Mouse (Mus musculus): ENCODE data around the gene Fes. TPM values are rescaled to one million over a fixed set of nuclear protein-coding genes. Genes with fewer than 3 reads are reported as not detected.
A peak's percentile ranks its signal among the peaks of the same experiment; 100 is the strongest.

The Fes gene
- total RNA-seq, 2 experiments from 2014 or later = 117 to 158 TPM

DNA sequence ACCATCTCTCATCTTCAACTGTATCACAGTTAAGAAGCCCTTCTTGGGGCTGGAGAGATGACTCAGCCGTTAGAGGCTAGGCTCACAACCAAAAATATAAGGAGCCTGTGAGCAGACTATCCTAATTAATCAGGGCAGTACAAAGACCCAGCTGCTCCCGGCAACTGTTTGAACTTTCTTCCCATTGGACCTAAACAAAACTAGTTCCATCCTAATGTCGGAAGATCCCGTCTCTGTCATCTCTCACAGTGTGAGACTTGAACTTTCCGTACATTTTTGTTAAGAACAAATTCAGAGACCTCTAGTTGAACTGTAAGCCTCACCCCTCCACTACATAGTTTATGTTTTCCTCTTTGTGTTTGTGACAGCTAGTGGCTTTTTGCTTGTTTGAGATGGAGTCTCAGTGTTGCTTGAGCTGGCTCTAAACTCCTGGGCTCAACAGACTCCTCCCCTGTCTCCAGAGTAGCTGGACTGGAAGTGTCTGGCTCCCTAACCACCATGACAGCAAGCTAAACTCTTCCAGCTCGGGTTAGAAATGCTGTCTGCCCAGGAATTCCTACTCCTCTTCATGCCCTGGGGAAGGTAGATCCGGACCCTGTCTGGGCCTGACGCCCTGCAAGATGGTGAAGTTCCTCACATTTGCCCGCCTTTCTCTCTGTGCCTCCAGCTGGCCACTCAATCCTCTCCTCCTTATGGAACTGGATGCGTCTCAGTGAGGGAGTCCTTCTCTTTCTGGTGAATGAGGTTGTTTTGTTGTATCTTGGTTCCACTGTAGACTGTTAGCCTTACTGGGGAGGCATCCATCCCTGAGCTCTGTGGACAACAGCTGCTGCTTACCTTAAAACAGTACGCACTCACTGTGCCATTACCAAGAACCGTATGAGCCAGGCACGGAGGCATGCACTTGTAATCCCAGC, 39.8 kb downstream of the Fes start:
- no peak for ATAC-seq (replicated peaks; ENCODE audit: poor library complexity)

DNA sequence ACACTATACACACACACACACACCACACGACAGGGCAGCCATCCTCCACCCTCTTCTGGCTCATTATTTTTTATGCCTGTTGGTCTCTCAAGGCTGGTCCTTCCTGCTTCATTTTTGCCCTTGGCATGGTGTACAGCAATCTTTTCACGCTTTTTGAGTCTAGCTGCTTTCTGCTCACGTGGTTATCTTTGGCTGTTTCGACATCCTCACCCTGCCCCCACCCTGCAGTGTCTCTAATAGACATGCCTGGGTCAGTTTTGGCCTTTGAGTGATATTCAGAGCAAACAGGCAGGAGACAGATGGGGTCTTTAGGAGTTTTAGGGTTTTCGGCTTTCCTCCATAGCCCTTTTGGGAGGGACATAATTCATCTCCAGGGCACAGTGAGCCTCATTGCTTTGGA, 40.9 kb downstream of the Fes start:
- ATAC-seq (replicated peaks; ENCODE audit: poor library complexity) = no peak

DNA sequence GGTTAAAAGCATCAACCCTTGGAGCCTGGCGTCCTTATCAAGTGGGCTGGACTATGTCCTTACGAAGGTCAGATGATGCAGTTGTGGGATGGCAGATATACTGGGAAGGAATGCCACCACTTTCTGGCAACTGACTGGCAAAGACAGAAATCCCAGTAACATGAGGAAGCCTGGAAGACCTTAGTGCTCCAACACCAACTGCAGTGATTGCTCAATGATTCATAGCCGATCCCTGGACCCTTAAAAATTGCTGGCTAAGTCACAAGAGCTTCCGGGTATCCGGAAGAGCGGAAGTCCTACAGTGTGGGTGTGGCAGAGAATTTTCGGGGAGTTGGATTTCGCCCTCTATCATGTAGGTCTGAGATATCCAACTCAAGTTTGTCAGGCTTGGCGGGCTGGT, 41.6 kb downstream of the Fes start:
- ATAC-seq (replicated peaks; ENCODE audit: poor library complexity) = no peak

DNA sequence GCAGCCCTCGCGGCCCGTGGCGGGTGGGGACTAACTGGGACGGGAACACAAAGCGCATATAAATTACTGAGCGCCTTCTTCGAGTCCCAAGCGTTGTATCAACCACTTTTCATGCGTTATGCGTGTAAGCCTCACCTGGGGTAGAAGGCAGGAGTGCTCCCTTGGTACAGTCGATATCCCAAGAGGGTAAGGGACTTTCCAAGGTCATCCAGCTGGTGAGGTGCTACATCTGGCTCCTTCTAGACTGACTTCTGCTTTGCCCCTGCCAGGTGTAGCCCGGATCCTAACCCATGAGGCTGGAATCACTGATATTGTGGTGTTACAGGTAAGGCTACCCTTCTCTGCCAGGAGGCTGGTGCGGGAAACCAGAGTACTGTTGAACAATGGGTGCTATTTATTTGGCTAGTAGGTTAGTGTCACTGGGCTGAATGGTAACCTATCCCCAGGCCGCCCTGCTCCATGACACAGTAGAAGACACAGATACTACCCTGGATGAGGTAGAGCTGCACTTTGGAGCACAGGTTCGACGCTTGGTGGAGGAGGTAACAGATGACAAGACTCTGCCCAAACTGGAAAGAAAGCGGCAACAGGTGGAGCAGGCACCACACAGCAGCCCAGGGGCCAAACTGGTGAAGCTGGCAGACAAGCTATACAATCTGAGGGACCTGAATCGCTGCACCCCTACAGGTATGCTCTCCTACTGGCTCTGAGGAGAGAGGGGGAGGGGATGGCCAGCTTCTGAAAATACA, 44.3 kb downstream of the Fes start:
- ATAC-seq (replicated peaks; ENCODE audit: poor library complexity) = no peak

DNA sequence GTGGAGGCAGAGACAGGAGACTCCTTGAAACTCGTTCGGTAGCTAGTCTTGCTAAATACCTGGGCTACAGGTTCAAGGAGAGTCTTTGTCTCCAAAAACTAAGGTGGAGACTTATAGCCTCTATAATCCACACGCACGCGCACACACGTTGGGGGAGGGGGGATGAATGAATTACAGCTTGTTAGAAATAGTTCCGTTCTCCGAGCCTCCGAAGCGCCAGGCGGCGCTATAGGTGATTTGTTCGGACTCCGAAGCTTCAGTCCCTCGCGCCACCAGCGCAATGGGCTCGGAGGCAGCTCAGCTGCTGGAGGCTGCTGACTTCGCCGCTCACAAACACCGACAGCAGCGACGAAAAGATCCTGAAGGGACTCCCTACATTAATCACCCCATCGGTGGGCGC, 44.9 kb downstream of the Fes start, which contains the start of gene Hddc3:
Hddc3 (plus strand) TSS at position 247 of the 400 bp plus-strand sequence.
- ATAC-seq (replicated peaks; ENCODE audit: poor library complexity) = peak; percentile 71

DNA sequence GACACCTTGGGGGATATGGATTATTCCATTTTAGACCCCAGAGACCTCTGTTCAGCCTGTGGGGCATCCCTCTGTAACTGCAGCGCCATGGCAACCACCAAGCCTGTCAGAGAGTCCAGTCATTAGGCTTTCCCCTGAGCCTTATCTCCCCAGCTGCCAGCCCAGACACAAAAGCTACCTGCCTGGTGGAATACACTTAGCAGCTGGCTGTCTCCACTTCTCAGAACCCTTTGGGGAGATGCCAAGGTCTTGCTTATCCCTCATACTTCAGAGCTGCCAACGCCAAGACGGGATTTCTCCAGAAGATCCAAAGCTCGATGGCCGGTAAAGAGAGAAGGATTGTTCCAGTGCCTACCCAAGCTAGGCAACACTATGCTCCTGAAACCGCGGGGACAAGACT, 46.0 kb downstream of the Fes start:
- no peak for ATAC-seq (replicated peaks; ENCODE audit: poor library complexity)

DNA sequence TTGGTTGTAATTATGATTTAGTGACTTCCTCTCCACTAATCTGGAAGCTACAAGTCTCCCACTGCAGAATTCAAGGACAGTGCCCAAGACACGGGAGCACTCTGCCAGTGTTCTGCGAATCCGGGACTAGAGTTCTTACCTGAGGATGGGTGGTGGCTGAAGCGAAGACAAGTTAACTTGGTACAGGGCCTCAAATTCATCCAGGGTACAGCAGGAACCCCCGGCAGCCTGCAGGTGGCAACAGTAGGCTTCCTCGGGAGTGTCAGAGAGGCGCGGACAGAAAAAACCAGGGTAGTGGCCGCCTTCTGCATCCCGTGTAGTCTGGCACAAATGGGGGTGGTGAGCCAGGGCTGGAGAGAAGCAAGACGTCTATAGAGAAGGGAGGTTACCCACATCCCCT, 47.0 kb downstream of the Fes start, which contains the start of gene Unc45a:
Unc45a (minus strand) TSS at position 213 of the 400 bp plus-strand sequence.
- peak; percentile 59 for ATAC-seq (replicated peaks; ENCODE audit: poor library complexity)

DNA sequence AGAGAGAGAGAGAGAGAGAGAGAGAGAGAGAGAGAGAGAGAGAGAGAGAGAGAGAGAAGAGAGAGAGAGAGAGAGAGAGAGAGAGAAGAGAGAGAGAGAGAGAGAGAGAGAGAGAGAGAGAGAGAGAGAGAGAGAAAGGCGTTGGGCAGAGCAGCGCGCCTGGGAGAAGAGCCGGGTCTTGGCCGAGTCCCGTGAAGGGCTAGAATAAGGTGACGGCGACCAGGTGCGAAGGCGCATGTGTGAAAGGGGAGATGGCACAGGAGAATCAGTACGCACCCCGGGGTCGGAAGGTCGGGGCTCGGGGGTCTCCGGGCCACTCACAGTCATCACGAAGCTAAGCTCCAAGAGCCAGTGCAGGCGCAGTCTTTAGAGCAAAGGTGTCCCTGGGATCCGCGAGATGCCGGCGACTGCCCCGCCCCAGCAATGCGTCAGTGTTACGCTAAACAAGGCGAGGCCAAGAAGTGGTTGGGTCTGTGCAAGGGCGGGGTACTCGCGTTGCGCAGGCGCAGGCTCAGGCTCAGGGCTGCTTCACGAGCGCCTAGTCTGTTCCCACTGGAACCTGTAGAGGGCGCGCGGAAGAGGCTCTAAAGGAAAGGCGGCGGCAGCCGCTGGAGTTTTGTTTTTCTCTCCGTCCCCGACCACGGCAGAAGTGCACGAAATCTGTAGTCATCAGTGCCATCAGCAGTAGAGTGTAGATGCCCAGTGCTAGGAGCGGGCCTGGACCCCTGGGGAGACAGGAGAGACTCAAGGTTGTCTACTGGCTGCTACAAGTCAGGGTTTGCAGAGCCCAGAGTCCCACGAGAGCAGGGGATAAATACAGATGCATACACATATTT, 47.7 kb downstream of the Fes start:
- ATAC-seq (replicated peaks; ENCODE audit: poor library complexity) = peak; percentile 83

DNA sequence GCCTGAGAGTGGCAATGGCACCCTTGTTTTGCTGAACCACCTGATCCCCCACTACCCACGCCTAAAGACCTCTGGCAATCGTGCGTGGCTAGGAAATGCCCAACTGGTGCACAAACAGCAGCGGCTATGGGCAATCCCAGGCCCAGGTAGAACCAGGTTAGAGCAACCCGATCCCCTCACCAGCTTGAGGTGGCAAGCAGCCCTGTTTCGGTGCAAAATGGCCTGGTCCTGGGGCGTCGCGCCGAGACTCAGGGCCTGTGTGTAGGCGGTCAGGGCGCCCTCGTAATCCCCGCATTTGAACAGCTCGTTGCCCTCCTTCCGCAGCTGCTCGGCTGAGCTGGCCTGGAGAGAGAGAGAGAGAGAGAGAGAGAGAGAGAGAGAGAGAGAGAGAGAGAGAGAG, 48.4 kb downstream of the Fes start:
- ATAC-seq (replicated peaks; ENCODE audit: poor library complexity) = no peak

DNA sequence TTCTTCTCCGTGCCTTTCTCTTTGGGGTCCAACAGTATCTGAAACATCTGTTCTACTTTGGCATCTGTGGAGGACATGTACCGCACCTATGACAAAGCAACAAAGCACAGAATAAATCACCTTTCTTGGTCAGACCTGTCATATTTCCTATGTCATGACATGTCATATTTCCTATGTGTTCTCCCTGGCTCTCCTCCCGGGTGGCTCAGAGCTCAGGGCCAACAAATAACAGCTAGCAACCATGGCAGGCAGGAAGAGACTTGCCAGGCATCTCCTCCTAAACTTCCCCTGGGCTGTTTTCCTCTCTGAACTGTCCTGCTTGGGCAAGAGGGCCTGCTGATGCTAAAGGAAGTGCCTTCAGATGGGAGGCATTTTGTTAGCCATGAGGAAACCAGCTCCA, 50.8 kb downstream of the Fes start:
- no peak for ATAC-seq (replicated peaks; ENCODE audit: poor library complexity)

DNA sequence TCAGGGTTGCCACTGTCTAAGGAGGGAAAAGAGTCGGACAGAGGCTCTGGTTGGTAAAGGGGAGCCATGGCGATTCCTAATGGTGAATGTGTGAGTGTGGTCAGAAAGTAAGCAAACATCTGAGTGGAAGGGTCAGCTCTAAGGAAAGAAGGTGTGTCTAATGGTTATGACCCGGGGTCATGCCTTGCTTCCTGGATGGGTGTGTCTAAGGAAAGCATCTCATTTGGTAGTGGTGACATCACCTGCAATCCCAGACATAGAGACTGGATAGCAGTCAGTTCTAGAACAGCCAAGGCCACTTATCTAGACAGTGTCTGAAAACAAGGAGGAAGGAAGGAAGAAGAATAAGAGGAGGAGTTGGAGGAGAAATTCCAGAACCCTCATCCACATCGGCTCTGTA, 52.9 kb downstream of the Fes start:
- no peak for ATAC-seq (replicated peaks; ENCODE audit: poor library complexity)

DNA sequence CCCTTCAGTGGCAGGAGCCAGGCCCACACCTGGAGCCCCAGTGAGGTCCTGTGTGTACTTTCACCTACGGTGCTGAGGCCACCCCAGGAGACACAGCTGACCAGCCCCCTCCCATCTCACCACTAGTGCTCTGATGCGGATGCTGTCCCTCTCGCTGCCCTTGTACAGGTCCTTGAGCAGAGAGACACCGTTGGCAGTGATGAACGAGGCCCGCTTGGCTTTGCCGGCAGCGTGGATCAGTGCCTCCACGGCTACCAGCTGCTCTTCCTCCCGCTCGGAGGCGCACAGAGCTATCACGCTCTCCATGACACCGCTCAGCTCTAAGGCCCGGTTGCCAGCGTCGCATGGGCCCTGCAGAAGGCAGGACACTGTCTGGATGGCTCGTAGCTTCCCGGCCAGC, 56.3 kb downstream of the Fes start:
- no peak for ATAC-seq (replicated peaks; ENCODE audit: poor library complexity)

DNA sequence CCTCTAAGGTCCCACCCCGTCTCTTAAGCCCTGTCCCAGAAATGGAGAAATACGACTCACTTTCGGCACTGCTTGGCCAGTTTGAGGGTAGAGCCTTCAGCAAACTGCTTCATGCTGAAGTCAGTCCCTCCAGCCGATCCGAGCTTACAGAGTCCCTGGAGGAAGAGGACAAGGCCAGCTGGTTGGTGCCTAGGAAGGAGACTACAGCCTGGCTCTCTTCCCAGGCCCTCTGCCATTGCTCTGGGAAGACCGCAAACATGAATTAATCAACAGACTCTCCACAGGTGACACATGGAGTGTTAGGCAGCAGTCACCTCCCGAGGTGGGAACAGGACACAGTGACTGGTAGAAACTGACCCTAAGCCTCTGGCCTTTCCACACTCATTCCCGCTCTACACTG, 57.5 kb downstream of the Fes start:
- no peak for ATAC-seq (replicated peaks; ENCODE audit: poor library complexity)

Other genes starting within 250 kb of the Fes start
- 6.6 and 7.7 TPM in 2 replicates for gene Sema4b, start 201.1 kb downstream of the Fes start, total RNA-seq (2015)
- gene Sema4b, start 201.1 kb downstream of the Fes start, total RNA-seq (2017) = 5.3 and 8.1 TPM in 2 replicates
- 65.0 and 67.2 TPM in 2 replicates for gene Cib1, start 155.1 kb downstream of the Fes start, total RNA-seq (2015)
- 32.7 and 43.8 TPM in 2 replicates for gene Cib1, start 155.1 kb downstream of the Fes start, total RNA-seq (2017)
- 7.1 TPM in 2 replicates for gene Gdpgp1, start 155.1 kb downstream of the Fes start, total RNA-seq (2015)
- 2.0 and 2.4 TPM in 2 replicates for gene Gdpgp1, start 155.1 kb downstream of the Fes start, total RNA-seq (2017)
- 1.5 TPM in 1 of 2 replicates, not detected in the other for gene Ttll13, start 141.6 kb downstream of the Fes start, total RNA-seq (2015)
- gene Ttll13, start 141.6 kb downstream of the Fes start, total RNA-seq (2017) = not detected in 2 replicates
- gene Ngrn, start 126.7 kb downstream of the Fes start, total RNA-seq (2015) = 27.6 and 29.4 TPM in 2 replicates
- gene Ngrn, start 126.7 kb downstream of the Fes start, total RNA-seq (2017) = 24.6 and 25.9 TPM in 2 replicates
- gene Vps33b, start 118.3 kb downstream of the Fes start, total RNA-seq (2015) = 29.0 and 39.9 TPM in 2 replicates
- 19.7 and 32.0 TPM in 2 replicates for gene Vps33b, start 118.3 kb downstream of the Fes start, total RNA-seq (2017)
- 94.9 and 96.2 TPM in 2 replicates for gene Prc1, start 93.5 kb downstream of the Fes start, total RNA-seq (2015)
- gene Prc1, start 93.5 kb downstream of the Fes start, total RNA-seq (2017) = 152 and 153 TPM in 2 replicates
- gene Rccd1, start 63.5 kb downstream of the Fes start, total RNA-seq (2015) = 11.3 and 17.7 TPM in 2 replicates
- 14.3 and 21.4 TPM in 2 replicates for gene Rccd1, start 63.5 kb downstream of the Fes start, total RNA-seq (2017)
- gene Unc45a, start 46.9 kb downstream of the Fes start, total RNA-seq (2015) = 5.4 TPM in 2 replicates
- gene Unc45a, start 46.9 kb downstream of the Fes start, total RNA-seq (2017) = 15.6 and 16.6 TPM in 2 replicates
- gene Hddc3, start 44.8 kb downstream of the Fes start, total RNA-seq (2015) = 15.1 and 20.4 TPM in 2 replicates
- gene Hddc3, start 44.8 kb downstream of the Fes start, total RNA-seq (2017) = 9.1 and 24.0 TPM in 2 replicates
- 31.2 and 32.6 TPM in 2 replicates for gene Man2a2, start 16.6 kb downstream of the Fes start, total RNA-seq (2015)
- 37.9 and 44.0 TPM in 2 replicates for gene Man2a2, start 16.6 kb downstream of the Fes start, total RNA-seq (2017)
- 13.8 and 15.6 TPM in 2 replicates for gene Furin, start 17.5 kb upstream of the Fes start, total RNA-seq (2015)
- 7.2 and 10.2 TPM in 2 replicates for gene Furin, start 17.5 kb upstream of the Fes start, total RNA-seq (2017)
- 60.4 and 76.5 TPM in 2 replicates for gene Blm, start 147.2 kb upstream of the Fes start, total RNA-seq (2015)
- 36.9 and 56.7 TPM in 2 replicates for gene Blm, start 147.2 kb upstream of the Fes start, total RNA-seq (2017)